Mouse (Mus musculus) adrenal gland, adult 2 months (tissue): ENCODE measurements around the gene Tst. TPM values are rescaled to one million over a fixed set of nuclear protein-coding genes. Genes with fewer than 3 reads are reported as not detected.

ENCODE experiments used
- DNase-seq: peaks from one replicate; pipeline ENCODE4 v3.0.0; 2021
- long read RNA-seq: library from polyadenylated mRNA; stranded (forward); transcript quantifications from one replicate; pipeline ENCODE4 v2.0.0, GENCODE M21; 2021
- polyA plus RNA-seq: library from polyadenylated mRNA; depleted of rRNA; stranded (reverse); fragments of >200 nt; gene quantifications from 2 replicates; pipeline ENCODE4 v1.2.3, GENCODE M21; 2012; rRNA removed
- total RNA-seq, 2 experiments: library from RNA; stranded (reverse); gene quantifications; 2 replicates each; pipeline ENCODE4 v1.2.3; 2021

Gene Tst
- 100 to 1,000 TPM; 218 to 366 TPM for total RNA-seq
- polyA plus RNA-seq: 391 and 410 TPM in 2 replicates
- long read RNA-seq, transcript Tst-201 (2 exons, 1,144 nt): major isoform, 284 of 292 reads
- long read RNA-seq, partial matches to known transcripts: 6 of 292 reads
- long read RNA-seq, other reads (novel, unspliced or antisense): 2 of 292 reads

GRCm38 (mm10) chr15:78405517-78406211 lies at the start of gene Tst:
Gene Tst, minus strand, starts transcription at chr15:78405907.
- DNase-seq: peak; percentile 98

GRCm38 (mm10) chr15:78455168-78455567 lies 49.5 kb upstream of the Tst start:
- peak; percentile 65 for DNase-seq

- DNase-seq: no peak
Measured at GRCm38 (mm10) chr15:78452929-78453328, 47.2 kb upstream of the Tst start.

GRCm38 (mm10) chr15:78451201-78451600 lies 45.5 kb upstream of the Tst start:
- no peak for DNase-seq

- DNase-seq: no peak
Measured at GRCm38 (mm10) chr15:78450419-78450768, 44.7 kb upstream of the Tst start.

- peak; percentile 88 for DNase-seq
Measured at GRCm38 (mm10) chr15:78449694-78450418, 44.1 kb upstream of the Tst start.

- DNase-seq: no peak
Measured at GRCm38 (mm10) chr15:78449131-78449530, 43.4 kb upstream of the Tst start.

- peak; percentile 95 for DNase-seq
Measured at GRCm38 (mm10) chr15:78447746-78448535, 42.2 kb upstream of the Tst start.

- DNase-seq: peak; percentile 72
Measured at GRCm38 (mm10) chr15:78447121-78447520, 41.4 kb upstream of the Tst start.

GRCm38 (mm10) chr15:78443857-78444256 lies 38.1 kb upstream of the Tst start:
- no peak for DNase-seq

GRCm38 (mm10) chr15:78442231-78442630 lies 36.5 kb upstream of the Tst start:
- no peak for DNase-seq

GRCm38 (mm10) chr15:78438973-78439372 lies 33.3 kb upstream of the Tst start:
- no peak for DNase-seq

GRCm38 (mm10) chr15:78438505-78438904 lies 32.8 kb upstream of the Tst start:
- no peak for DNase-seq

- peak; percentile 88 for DNase-seq
Measured at GRCm38 (mm10) chr15:78438018-78438394, 32.3 kb upstream of the Tst start.

- peak; percentile 90 for DNase-seq
Measured at GRCm38 (mm10) chr15:78437237-78438017, 31.7 kb upstream of the Tst start.

- peak; percentile 96 for DNase-seq
Measured at GRCm38 (mm10) chr15:78436380-78437192, 30.9 kb upstream of the Tst start.

- peak; percentile 62 for DNase-seq
Measured at GRCm38 (mm10) chr15:78435681-78436080, 30.0 kb upstream of the Tst start.

- no peak for DNase-seq
Measured at GRCm38 (mm10) chr15:78434896-78435520, 29.3 kb upstream of the Tst start.

- DNase-seq: no peak
Measured at GRCm38 (mm10) chr15:78431541-78432121, 25.9 kb upstream of the Tst start.

- DNase-seq: no peak
Measured at GRCm38 (mm10) chr15:78430874-78431273, 25.2 kb upstream of the Tst start.
